Mouse (Mus musculus) cerebellum, postnatal 14 days (tissue): ENCODE measurements around the gene Glb1.
"Not testable (repeated sequence)": the region's sequence is repeated elsewhere in the genome, so short reads cannot be mapped to it uniquely, and the experiment has no call there.

Source experiments
- DNase-seq, 2 experiments: peaks; one replicate each; pipeline ENCODE4 v3.0.0; 2021; ENCODE audit warnings: mixed read lengths in 2 of 2

The Glb1 gene

DNA sequence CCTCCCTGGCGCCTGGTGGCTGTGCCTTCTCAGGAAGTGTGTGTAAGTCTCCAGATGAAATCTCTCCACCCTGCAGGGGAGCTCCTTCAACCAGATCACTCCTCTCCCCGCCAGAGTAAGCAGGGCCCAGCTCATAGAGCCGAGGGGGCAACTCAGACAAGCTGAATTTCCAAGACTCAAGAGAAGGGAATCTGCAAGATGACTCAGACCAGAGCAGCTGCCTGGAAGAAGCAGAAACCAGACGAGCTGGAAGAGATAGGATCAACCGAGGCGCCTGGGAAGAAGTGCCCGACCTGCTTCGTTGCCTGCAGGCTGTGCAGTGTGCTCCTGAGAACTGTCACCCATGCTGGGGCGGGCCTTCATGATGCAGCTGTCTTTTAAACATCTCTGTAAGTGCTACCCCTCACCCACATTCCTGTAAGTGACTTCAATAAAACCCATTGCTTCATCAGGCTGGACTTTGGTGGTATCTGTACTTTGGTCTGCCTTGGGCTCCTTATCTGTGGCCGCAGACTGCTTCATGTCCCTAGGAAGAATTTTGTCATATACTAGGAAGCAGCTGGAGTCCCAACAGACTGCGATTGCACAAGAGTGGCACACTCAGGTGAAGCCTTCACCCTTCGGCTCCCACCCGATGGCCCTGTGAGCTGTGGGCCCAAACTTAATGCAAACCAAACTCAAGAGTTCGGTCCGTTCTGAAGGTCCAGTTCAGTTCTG is 102.0 kb downstream of the Glb1 start:
- no peak for DNase-seq

DNA sequence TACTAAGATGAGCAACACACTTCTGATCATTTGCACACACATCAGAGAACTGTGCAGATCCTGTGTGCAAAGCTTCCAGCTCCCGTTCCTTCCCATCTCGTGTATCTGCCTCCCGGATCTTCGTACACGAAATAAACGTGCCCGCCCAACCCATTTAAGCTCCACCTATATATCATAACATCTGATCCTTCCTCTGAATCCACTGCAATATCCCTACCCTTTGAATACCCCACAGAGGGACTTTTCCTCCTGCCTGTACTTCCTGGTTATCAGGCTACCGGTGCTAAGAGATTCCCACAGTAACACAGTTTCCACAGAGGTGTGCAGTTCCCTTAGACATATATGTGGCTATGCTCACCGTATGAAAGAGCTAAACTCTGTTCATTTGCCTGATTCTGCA is 103.9 kb downstream of the Glb1 start, which contains the start of gene Ccr4:
TSS of gene Ccr4 (minus strand) at position 101 of the 400 bp plus-strand sequence.
- DNase-seq: no peak

DNA sequence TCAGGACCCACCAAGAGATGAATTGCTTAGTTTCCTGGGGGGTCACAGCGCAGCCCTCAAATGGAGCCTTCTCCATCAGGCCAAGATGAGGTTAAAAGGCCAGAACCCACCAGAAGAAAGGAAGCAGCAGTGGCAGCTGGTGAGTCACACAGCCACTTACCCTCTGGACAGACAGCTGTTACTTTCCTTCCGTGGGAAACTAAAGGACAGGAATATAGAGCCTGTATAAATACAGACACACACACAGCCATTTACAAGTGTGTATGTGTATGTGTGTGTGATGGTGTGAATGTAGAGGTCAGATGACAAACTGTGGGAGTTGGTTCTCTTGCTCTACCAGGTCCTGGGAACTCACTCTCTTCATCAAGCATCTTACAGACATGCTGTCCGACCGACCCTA is 105.7 kb downstream of the Glb1 start:
- no peak for DNase-seq

GRCm38 (mm10) chr9:114507421-114507820 is 106.5 kb downstream of the Glb1 start:
- DNase-seq: no peak

GRCm38 (mm10) chr9:114509785-114510184 is 108.9 kb downstream of the Glb1 start:
- no peak for DNase-seq

DNA sequence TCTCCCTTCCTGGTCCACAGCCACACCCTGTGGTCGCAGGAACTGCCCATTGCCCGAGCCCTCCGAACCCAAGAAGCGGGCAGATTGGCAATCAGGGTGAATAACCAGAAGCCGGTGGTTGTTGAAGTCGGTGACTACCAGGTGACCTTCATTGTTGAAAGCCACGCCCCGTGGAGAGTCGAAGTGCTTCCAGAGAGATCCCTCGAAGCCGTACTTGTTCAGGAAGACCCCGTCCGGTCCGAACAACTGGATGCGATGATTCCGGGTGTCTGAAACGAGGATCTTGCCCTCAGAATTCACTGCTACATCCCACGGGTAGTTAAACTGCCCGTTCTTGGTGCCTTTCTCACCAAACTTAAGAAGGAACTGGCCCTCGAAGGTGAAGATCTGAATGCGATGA is 112.0 kb downstream of the Glb1 start:
- DNase-seq: no peak

DNA sequence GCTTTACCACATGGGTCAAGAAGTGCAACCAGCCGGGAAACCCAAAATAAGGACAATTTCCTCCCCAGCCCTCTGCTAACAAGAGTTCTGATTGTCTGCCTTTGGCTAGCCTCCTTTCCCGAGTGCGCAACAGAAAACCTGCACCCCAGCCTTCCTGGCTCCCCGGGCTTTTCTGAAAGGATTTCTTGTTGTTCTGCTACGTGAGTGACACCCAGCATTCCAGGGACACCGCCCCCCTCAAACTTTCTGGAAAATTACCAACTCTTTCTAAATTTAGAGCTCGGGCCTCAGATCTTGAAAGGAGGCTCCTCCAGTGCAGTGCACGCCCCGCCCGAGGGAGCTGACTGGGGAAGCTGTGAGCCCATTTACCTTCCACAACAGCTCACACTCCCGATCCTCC is 114.5 kb downstream of the Glb1 start, which contains the start of gene C130032M10Rik:
TSS of gene C130032M10Rik (plus strand) at position 334 of the 400 bp plus-strand sequence.
- DNase-seq: no peak

DNA sequence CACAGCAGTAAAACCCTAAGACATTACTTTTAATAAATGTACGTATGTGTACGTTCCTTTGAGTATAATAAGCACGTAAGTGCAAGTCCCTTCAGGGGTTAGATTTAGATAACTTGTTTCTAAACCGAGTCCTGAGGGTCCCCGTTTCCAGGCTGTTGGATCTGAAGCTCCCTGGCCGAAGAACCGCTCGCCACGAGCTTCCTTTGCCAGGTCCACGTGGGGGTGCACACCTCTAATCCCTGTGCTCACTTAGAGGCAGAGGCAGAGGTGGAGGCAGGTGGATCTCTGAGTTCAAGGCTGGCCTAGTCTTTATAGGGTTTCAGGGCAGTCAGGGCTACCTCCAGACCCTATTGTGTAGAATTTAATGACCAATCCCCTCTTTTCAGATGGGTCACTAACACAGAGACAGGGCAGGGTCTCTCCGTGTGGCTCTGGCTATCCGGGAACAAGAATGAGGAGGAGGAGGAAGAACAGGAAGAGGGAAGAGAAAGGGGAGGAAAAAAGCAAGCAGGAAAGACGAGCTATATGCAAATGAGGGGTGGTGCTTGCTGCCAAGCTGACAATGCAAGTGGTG is 117.1 kb downstream of the Glb1 start:
- DNase-seq: no peak

DNA sequence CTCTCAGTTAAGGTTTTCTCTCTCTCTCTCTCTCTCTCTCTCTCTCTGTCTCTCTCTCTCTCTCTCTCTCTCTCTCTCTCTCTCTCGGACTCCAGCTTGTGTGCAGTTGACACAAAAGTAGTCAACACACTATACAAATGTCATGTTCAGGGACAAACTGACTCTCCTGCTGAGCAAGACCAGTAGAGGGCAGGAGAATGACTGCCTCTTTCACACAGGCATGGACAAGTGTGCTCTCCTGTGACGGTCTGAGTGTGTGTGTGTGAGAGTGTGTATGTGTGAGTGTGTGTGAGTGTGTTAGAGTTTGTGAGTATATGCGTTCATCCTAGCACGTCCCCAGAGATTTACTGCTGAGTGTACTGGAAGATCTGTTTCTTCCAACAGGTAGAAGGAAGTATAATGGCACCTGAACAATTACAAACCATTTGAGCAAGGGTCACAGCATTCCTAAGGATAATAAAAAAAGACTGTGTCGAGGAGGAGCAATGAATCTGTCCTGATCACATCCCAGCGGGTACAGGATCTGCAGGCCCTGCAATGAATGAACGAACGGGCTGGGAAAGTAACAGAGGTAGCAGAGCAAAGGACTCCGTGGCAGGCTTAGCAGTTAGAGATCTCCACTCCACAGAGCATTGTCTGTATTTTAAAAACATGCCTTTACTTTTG is 118.1 kb downstream of the Glb1 start:
- no peak for DNase-seq

GRCm38 (mm10) chr9:114520529-114520928 is 119.7 kb downstream of the Glb1 start:
- DNase-seq: not testable (repeated sequence)

- DNase-seq: no peak
Observed at GRCm38 (mm10) chr9:114522041-114522440, 121.2 kb downstream of the Glb1 start.

DNA sequence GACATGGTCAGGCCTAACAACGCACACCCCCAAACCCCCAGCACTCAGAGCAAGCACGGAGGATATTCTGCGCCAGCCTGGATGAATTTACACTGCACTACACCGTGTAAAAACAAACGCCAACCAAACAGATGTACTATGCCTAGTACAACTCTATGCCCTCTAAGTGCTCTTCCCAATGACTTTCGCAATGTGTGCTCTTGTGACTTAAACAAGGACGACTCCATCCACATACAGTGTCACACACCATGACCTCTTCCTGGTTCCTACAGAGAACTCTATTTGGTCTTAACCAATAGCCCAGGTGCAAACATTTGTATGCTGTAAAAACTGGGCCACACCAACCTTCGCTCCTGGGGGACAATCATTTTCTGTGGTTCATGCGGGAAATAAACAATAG is 121.6 kb downstream of the Glb1 start:
- no peak for DNase-seq
